Mouse (Mus musculus): ENCODE measurements around the gene Nlrx1. TPM values are rescaled to one million over a fixed set of nuclear protein-coding genes. Genes with fewer than 3 reads are reported as not detected.
"Not testable (repeated sequence)": the region's sequence is repeated elsewhere in the genome, so short reads cannot be mapped to it uniquely, and the experiment has no call there.

The Nlrx1 gene
- polyA plus RNA-seq, 1 experiment from 2014 or later, result 3.2 TPM

DNA sequence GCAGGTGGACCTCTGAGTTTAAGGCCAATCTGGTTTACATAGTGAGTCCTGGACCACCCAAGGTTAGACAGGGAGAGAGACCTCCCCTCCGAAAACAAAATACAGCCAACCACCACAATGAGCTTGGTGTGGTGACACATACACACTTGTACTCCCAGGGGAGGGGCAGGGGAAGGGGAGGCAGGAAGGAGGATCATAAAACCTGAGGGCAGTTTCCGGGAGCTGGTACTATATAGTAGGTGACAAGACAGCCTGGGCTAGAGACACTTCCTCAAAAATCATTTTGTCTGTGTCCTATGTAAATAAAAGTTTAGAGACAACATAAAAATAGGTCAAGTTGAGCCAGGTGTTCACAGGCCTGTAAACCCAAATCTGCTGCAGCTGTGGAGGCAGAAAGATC lies 38.8 kb upstream of the Nlrx1 start:
- no peak overlapping the region for H3K4me3 ChIP-seq (ENCODE audit: low read depth, low read length)
- WGBS, result 93% methylated on average over 2 of the region's 2 CpGs
- H3K27ac ChIP-seq (ENCODE audit: low read depth, low read length), result no peak overlapping the region
- H3K9me3 ChIP-seq (ENCODE audit: control insufficient read depth, low read length), result no peaks in the 10 kb centered on the region
- no peak overlapping the region for H3K9ac ChIP-seq (ENCODE audit: low read length)
- no peaks in the 10 kb centered on the region for H3K27me3 ChIP-seq (ENCODE audit: control insufficient read depth, insufficient read depth, low read length)
- ATAC-seq (replicated peaks; ENCODE audit: low FRiP score) (no peak), DNase-seq (ENCODE audit: low spot score) (no peak)
- H3K4me2 ChIP-seq (ENCODE audit: low read depth, low read length, severe bottlenecking), result no peak overlapping the region
- H3K36me3 ChIP-seq (ENCODE audit: control insufficient read depth, insufficient read depth, low read length), result peaks cover 2% of the 10 kb centered on the region; the same call in 1 of the 2 replicates
- H3K4me1 ChIP-seq (replicated peaks; ENCODE audit: control insufficient read depth, insufficient read depth, low read length), result peaks cover 21% of the 10 kb centered on the region; the same call in 1 of the 2 replicates

DNA sequence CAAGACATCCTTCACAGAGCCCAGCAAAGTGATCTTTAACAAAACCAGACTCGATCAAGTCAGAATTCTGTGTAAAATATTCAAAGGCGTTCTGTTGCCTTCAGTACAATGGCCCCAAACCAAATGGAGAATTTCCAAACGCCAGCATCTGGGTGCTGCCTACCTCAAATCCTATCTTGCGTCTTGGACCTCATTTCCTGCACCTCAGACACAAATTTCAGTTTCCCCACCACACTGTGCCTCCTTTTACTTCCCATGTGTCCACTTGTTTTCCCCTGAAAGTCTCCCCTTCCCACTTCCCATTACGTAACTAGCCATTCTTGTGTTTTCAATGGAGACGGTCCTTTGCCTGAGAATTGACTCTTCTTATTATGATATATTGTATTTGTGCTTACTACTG lies 38.1 kb upstream of the Nlrx1 start:
- Histone ChIP-seq H3K9ac (ENCODE audit: low read length) (no peak overlapping the region), H3K36me3 (ENCODE audit: control insufficient read depth, insufficient read depth, low read length) (peaks cover 3% of the 10 kb centered on the region; the same call in 1 of the 2 replicates), H3K27me3 (ENCODE audit: control insufficient read depth, insufficient read depth, low read length) (no peaks in the 10 kb centered on the region), H3K4me2 (ENCODE audit: low read depth, low read length, severe bottlenecking) (no peak overlapping the region), H3K27ac (ENCODE audit: low read depth, low read length) (no peak overlapping the region), H3K4me1 (replicated peaks; ENCODE audit: control insufficient read depth, insufficient read depth, low read length) (peaks cover 16% of the 10 kb centered on the region; the same call in 1 of the 2 replicates), H3K9me3 (ENCODE audit: control insufficient read depth, low read length) (no peaks in the 10 kb centered on the region), H3K4me3 (ENCODE audit: low read depth, low read length) (no peak overlapping the region)
- DNase-seq (ENCODE audit: low spot score), result no peak
- ATAC-seq (replicated peaks; ENCODE audit: low FRiP score), result no peak
- 87% methylated on average over 6 of the region's 6 CpGs for WGBS

DNA sequence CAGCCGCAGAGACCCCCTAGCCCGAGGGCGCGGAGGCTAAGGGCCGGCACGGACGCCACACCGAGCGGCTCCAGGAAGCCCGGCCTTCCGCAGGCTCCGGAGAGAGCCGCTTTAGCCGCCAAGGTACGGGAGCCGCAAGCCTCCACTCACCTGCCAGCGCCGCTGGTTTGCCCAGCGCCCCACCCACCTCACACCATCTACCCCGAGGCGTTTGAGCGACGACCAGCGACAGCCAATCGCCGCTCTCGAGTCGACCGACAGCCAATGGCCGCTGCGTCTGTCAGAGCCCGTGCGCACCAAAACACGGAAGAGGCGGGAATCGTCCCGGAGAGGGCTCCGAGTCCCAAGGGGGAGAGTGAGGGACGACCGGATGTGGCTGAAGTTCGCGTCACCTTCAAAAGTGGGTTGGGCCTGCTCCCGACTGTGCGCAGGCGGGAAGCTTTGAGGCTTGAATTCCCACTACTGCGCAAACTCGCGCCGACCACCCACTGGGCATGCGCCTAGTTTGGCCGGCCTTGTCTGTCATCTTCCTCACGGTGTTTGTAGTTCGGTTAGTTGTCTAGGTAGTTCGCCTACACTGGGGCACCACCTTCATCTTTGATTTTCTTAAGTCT lies 37.2 kb upstream of the Nlrx1 start, which contains the start of gene Hinfp:
Gene Hinfp (minus strand): TSS at position 206 of the 614 bp plus-strand sequence.
- ATAC-seq (replicated peaks; ENCODE audit: low FRiP score) (peak; percentile 99), DNase-seq (ENCODE audit: low spot score) (peak; percentile 99)
- no peaks in the 10 kb centered on the region for H3K27me3 ChIP-seq (ENCODE audit: control insufficient read depth, insufficient read depth, low read length)
- WGBS, result 1% methylated on average over 54 of the region's 54 CpGs
- peak within 1 kb of the TSS; percentile 74 for H3K9ac ChIP-seq (ENCODE audit: low read length)
- H3K36me3 ChIP-seq (ENCODE audit: control insufficient read depth, insufficient read depth, low read length), result peaks cover 3% of the 10 kb centered on the region; the same call in 1 of the 2 replicates
- no peaks in the 10 kb centered on the region for H3K9me3 ChIP-seq (ENCODE audit: control insufficient read depth, low read length)
- peak within 1 kb of the TSS; percentile 77 for H3K4me3 ChIP-seq (ENCODE audit: low read depth, low read length)
- H3K4me2 ChIP-seq (ENCODE audit: low read depth, low read length, severe bottlenecking), result peak within 1 kb of the TSS; percentile 83
- H3K4me1 ChIP-seq (replicated peaks; ENCODE audit: control insufficient read depth, insufficient read depth, low read length), result peaks cover 9% of the 10 kb centered on the region; the same call in 1 of the 2 replicates
- no peak within 1 kb of the TSS; the same call in 1 of the 2 replicates for H3K27ac ChIP-seq (ENCODE audit: low read depth, low read length)

DNA sequence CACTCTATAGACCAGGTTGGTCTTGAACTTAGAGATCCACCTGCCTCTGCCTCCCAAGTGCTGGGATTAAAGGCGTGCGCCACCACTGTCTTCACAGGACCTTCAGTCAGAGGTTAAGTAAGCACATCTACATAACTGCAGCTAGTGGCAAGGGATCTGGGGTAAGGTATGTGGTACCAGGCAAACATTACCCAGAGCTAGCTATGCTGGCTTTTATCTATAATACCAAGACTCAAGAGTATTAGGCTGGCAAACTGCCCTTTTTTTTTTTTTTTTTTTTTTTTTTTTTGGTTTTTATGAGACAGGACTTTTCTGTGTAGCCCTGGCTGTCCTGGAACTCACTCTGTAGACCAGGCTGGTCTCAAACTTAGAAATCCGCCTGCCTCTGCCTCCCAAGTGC lies 31.6 kb upstream of the Nlrx1 start:
- not testable (repeated sequence) for H3K9ac ChIP-seq (ENCODE audit: low read length); H3K4me2 ChIP-seq (ENCODE audit: low read depth, low read length, severe bottlenecking); H3K27ac ChIP-seq (ENCODE audit: low read depth, low read length); ATAC-seq (replicated peaks; ENCODE audit: low FRiP score); H3K4me3 ChIP-seq (ENCODE audit: low read depth, low read length); H3K27me3 ChIP-seq (ENCODE audit: control insufficient read depth, insufficient read depth, low read length); DNase-seq (ENCODE audit: low spot score); H3K9me3 ChIP-seq (ENCODE audit: control insufficient read depth, low read length); H3K4me1 ChIP-seq (replicated peaks; ENCODE audit: control insufficient read depth, insufficient read depth, low read length)
- WGBS, result 90% methylated on average over 3 of the region's 3 CpGs
- H3K36me3 ChIP-seq (ENCODE audit: control insufficient read depth, insufficient read depth, low read length), result peaks cover 11% of the 10 kb centered on the region; the same call in 1 of the 2 replicates

DNA sequence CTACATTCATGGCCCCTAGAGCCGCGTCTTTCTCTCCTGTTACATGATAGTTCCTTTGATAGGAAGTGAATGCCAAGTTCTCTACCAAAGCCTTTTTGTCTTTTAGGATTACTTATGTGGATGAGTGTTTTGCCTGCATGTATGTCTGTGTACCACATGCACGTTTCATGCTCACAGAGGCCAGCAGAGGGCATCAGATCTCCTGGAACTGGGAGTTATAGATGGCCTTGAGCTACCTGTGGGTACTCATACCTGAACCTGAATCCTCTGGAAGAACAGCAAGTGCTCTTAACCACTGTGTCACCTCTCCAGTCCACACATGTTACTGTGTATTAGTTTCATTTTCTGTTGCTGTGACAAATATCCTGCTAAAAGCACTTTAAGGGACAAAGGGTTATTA lies 24.1 kb upstream of the Nlrx1 start:
- Histone ChIP-seq H3K36me3 (ENCODE audit: control insufficient read depth, insufficient read depth, low read length) (no peaks in the 10 kb centered on the region; the same call in 1 of the 2 replicates), H3K4me1 (replicated peaks; ENCODE audit: control insufficient read depth, insufficient read depth, low read length) (peaks cover 7% of the 10 kb centered on the region; the same call in 1 of the 2 replicates), H3K27ac (ENCODE audit: low read depth, low read length) (no peak overlapping the region), H3K4me3 (ENCODE audit: low read depth, low read length) (no peak overlapping the region), H3K9me3 (ENCODE audit: control insufficient read depth, low read length) (no peaks in the 10 kb centered on the region; the same call in 1 of the 2 replicates), H3K9ac (ENCODE audit: low read length) (no peak overlapping the region), H3K27me3 (ENCODE audit: control insufficient read depth, insufficient read depth, low read length) (no peaks in the 10 kb centered on the region), H3K4me2 (ENCODE audit: low read depth, low read length, severe bottlenecking) (no peak overlapping the region)
- no peak for ATAC-seq (replicated peaks; ENCODE audit: low FRiP score)
- WGBS, result 72% methylated on average over 3 of the region's 3 CpGs
- DNase-seq (ENCODE audit: low spot score), result no peak

DNA sequence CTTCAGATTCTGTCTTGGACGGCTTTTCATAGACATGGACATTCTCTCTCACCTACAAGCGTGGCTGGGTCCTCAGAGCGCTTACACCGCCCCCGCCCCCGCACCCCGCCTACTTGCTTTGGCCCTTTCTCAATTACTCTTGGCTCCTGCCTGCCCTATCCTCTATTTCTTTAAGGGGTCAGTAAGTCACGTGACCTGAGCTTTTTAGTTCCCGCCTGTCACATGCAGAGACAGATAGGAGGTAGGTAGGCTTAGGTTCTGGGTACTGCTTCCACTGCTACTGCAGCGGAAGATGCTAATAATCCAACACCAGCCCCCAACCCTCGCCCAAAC lies 20.5 kb upstream of the Nlrx1 start:
- Histone ChIP-seq H3K4me2 (ENCODE audit: low read depth, low read length, severe bottlenecking) (peak overlapping the region; percentile 97), H3K4me1 (replicated peaks; ENCODE audit: control insufficient read depth, insufficient read depth, low read length) (peaks cover 12% of the 10 kb centered on the region), H3K4me3 (ENCODE audit: low read depth, low read length) (peak overlapping the region; percentile 72), H3K27ac (ENCODE audit: low read depth, low read length) (no peak overlapping the region), H3K27me3 (ENCODE audit: control insufficient read depth, insufficient read depth, low read length) (no peaks in the 10 kb centered on the region), H3K9me3 (ENCODE audit: control insufficient read depth, low read length) (no peaks in the 10 kb centered on the region; the same call in 1 of the 2 replicates), H3K9ac (ENCODE audit: low read length) (0 out of 2 replicates have a peak overlapping the region, but pooled peaks have one; percentile 80), H3K36me3 (ENCODE audit: control insufficient read depth, insufficient read depth, low read length) (no peaks in the 10 kb centered on the region)
- DNase-seq (ENCODE audit: low spot score), result no peak
- 5% methylated on average over 11 of the region's 11 CpGs for WGBS
- no peak for ATAC-seq (replicated peaks; ENCODE audit: low FRiP score)

DNA sequence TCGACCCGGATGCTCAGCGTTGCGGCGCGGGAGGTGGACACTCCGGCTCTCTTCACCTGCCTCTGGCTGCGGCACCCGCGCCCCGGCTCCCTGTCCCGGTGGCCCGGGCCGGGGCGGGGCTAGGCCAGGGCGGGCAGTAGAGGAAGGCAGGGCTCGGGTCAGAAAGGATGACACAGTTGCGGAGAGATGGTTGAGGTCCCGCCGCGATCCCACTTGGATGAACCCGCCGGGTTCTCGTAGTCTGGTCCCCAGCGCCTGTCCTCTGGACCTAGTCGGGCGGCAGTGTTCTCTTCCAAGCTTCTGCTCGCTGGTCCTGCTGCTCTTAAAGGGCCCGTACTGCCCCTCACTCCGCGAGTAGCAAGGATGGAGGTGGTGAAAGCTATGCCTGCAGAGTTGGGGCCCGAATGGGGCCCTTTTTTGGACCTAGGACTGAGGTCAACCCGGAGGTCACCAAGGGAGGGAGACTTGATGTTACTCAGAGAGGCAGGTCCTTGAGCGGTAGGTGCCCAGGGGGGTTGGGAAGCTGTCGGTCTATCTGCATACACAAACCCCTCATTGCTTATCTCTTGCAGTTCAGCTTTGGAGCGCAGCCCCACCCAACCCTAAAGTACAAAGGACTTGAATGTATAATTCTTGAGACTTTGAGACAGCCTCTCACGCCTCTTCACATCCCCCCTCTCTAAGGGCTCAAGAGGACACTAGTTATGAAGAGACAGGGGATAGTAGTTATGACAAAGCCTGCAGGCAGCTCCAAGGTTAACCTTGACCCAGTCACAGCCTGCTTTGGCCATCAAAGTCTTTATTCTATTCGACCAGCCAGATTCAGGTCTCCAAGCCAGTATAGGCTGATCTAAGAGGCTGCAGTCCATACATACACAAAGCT lies 19.9 kb upstream of the Nlrx1 start, which contains the start of gene Abcg4:
Gene Abcg4 (minus strand): TSS at position 540 of the 883 bp plus-strand sequence.
- Histone ChIP-seq H3K4me3 (ENCODE audit: low read depth, low read length) (peak within 1 kb of the TSS; percentile 72), H3K27ac (ENCODE audit: low read depth, low read length) (0 out of 2 replicates have a peak within 1 kb of the TSS, but pooled peaks have one; percentile 18), H3K9ac (ENCODE audit: low read length) (peak within 1 kb of the TSS; percentile 80), H3K4me2 (ENCODE audit: low read depth, low read length, severe bottlenecking) (peak within 1 kb of the TSS; percentile 97), H3K4me1 (replicated peaks; ENCODE audit: control insufficient read depth, insufficient read depth, low read length) (peaks cover 12% of the 10 kb centered on the region), H3K9me3 (ENCODE audit: control insufficient read depth, low read length) (no peaks in the 10 kb centered on the region; the same call in 1 of the 2 replicates), H3K27me3 (ENCODE audit: control insufficient read depth, insufficient read depth, low read length) (no peaks in the 10 kb centered on the region), H3K36me3 (ENCODE audit: control insufficient read depth, insufficient read depth, low read length) (no peaks in the 10 kb centered on the region)
- DNase-seq (ENCODE audit: low spot score) (peak; percentile 73), ATAC-seq (replicated peaks; ENCODE audit: low FRiP score) (peak; percentile 72)
- WGBS, result 1% methylated on average over 38 of the region's 38 CpGs

DNA sequence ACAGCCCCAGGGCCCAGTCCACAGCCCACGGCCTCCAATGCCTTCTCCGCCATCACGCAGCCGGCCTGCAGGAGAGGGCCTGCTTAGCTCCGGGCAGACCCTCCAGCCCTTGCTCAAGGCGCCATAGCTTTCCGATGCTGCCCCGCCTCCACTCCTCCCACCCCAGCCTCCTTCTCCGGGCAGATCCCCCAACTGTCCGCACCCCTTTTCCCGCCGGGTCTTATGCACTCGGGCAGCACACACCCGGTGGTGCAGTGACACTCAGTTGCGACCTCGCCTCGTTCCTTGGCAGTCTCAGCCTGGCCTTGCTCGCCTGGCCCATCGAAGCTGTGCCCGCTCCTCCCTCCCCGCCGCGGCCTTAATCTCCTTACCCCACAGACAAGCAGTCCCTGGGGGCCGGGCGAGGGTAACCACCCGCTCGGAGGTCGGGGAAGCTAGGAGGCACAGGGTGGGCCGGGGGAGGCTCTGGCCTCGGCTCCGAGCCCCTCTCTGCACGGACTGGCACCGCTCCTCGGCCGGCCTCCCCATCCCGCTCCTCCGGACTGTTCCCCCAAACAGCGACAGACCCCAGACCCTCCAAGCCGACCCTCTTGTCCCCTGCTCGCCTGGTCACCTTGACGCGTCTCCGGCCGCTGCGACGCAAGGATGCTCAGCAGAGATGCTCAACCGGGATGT lies 19.1 kb upstream of the Nlrx1 start:
- Histone ChIP-seq H3K27ac (ENCODE audit: low read depth, low read length) (0 out of 2 replicates have a peak overlapping the region, but pooled peaks have one; percentile 18), H3K4me3 (ENCODE audit: low read depth, low read length) (peak overlapping the region; percentile 72), H3K27me3 (ENCODE audit: control insufficient read depth, insufficient read depth, low read length) (no peaks in the 10 kb centered on the region), H3K4me2 (ENCODE audit: low read depth, low read length, severe bottlenecking) (peak overlapping the region; percentile 97), H3K4me1 (replicated peaks; ENCODE audit: control insufficient read depth, insufficient read depth, low read length) (peaks cover 12% of the 10 kb centered on the region), H3K36me3 (ENCODE audit: control insufficient read depth, insufficient read depth, low read length) (no peaks in the 10 kb centered on the region), H3K9me3 (ENCODE audit: control insufficient read depth, low read length) (no peaks in the 10 kb centered on the region; the same call in 1 of the 2 replicates), H3K9ac (ENCODE audit: low read length) (peak overlapping the region; percentile 80)
- peak; percentile 56 for ATAC-seq (replicated peaks; ENCODE audit: low FRiP score)
- under 1% methylated on average over 46 of the region's 47 CpGs for WGBS
- peak; percentile 80 for DNase-seq (ENCODE audit: low spot score)

Measured in forebrain, embryonic 11.5 days (tissue).